Mouse (Mus musculus) brain, embryonic 14.5 days (tissue): Measurements from ENCODE around the gene Vwce.

Experiments used
- CTCF ChIP-seq: fragments of 200-500 bp; IDR thresholded peaks from 2 replicates; pipeline ENCODE4 v1.5.1; 2012; ENCODE audit warnings: inconsistent platforms, mild to moderate bottlenecking, moderate library complexity, borderline replicate concordance; ENCODE audit not compliant: insufficient read depth, insufficient read length; ENCODE audit errors: extremely low read depth
- POLR2A ChIP-seq: fragments of 200-500 bp; IDR thresholded peaks from 2 replicates; pipeline ENCODE4 v1.6.1; 2012; ENCODE audit warnings: mild to moderate bottlenecking, inconsistent platforms, borderline replicate concordance; ENCODE audit not compliant: poor library complexity, insufficient read depth, insufficient read length, severe bottlenecking; ENCODE audit errors: extremely low read depth

DNA sequence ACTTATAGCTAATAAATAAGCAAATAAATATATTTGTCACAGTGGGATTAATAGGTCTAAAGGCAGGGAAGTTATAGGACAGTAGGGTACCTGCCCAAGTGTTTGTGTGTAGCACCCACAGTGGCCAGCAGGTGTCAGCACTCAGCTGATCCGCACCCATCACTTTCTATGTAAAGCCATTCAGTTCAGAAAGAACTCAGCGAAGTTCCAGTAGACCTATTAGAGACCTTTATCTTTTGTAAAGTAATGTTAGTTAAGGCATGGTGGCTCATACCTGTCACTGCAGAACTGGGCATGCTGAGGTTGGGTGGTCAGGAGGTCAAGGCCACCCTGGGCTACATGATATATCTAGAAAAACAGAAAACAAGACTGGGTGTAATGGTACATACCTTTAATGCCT, 31.5 kb downstream of the Vwce start:
- TF ChIP-seq CTCF (peak; percentile 89), POLR2A (no peak)
